Comparison of ENCODE assay signal across 10 mouse cellular contexts in genomic region chr2:6875071-6875611, GRCm38 (mm10).
DNase-seq lines count a peak whose midpoint lies in the region; ATAC-seq and TF ChIP-seq lines count a peak whose summit lies in the region.
"Had no signal": no experiment of that assay in that cellular context is flagged by ENCODE, and none has a peak within 500 bp of the region (broad histone marks: within the 10 kb centered on the region; RNA-seq: fewer than 3 reads in every experiment).

No protein-coding gene starts in this region.

- H3K4me1 ChIP-seq in forebrain, embryonic 16.5 days (replicated peaks; ENCODE audit: control insufficient read depth, insufficient read depth, low read length): peaks cover 32% of the 10 kb centered on the region
- peaks cover 36% of the 10 kb centered on the region for H3K4me1 ChIP-seq in midbrain, embryonic 16.5 days (ENCODE audit: control insufficient read depth, insufficient read depth, low read length)

- peak overlapping the region; percentile 69 for H3K4me2 ChIP-seq in forebrain, embryonic 16.5 days (ENCODE audit: low read length)
- peak overlapping the region; percentile 51 for H3K4me2 ChIP-seq in midbrain, embryonic 16.5 days (ENCODE audit: low read length)

- peak overlapping the region; percentile 18 for H3K4me3 ChIP-seq in left cerebral cortex, adult 2 months
- peak overlapping the region; percentile 34 for H3K4me3 ChIP-seq in forebrain, embryonic 16.5 days (replicated peaks; ENCODE audit: low read length)
- H3K4me3 ChIP-seq in midbrain, embryonic 16.5 days (ENCODE audit: low read depth, low read length): 0 out of 2 replicates have a peak overlapping the region, but pooled peaks have one; percentile 7

- DNase-seq in left cerebral cortex, adult 2 months (ENCODE audit: extremely low spot score in 1 of 2, low spot score in 2 of 2): no peak
- no peak for DNase-seq in left cerebral cortex, adult 11 months (ENCODE audit: low spot score)
- DNase-seq in cerebellum, postnatal 25 days: peak; percentile 52 to 58
- no peak for DNase-seq in liver
- no peak for DNase-seq in lung, postnatal 36 days
- no peak for DNase-seq in gastrocnemius, postnatal 4 days (ENCODE audit: low spot score in 2 of 2)
- DNase-seq: kidney, postnatal 36 days had no signal

- 4% methylated on average over 11 of the region's 11 CpGs for WGBS in forebrain, embryonic 16.5 days
- WGBS in midbrain, embryonic 16.5 days: 7% methylated on average over 11 of the region's 11 CpGs

- H3K9me3 ChIP-seq in forebrain, embryonic 16.5 days (ENCODE audit: control insufficient read depth, low read length): no peaks in the 10 kb centered on the region
- no peaks in the 10 kb centered on the region for H3K9me3 ChIP-seq in midbrain, embryonic 16.5 days (replicated peaks; ENCODE audit: control insufficient read depth, low read length, poor library complexity, severe bottlenecking)

- no peaks in the 10 kb centered on the region for H3K36me3 ChIP-seq in forebrain, embryonic 16.5 days (ENCODE audit: control insufficient read depth, insufficient read depth)
- no peaks in the 10 kb centered on the region for H3K36me3 ChIP-seq in midbrain, embryonic 16.5 days (ENCODE audit: control insufficient read depth, insufficient read depth, low read length)

- no peaks in the 10 kb centered on the region for H3K27me3 ChIP-seq in forebrain, embryonic 16.5 days (replicated peaks; ENCODE audit: control insufficient read depth, insufficient read depth, low read length)
- no peaks in the 10 kb centered on the region for H3K27me3 ChIP-seq in midbrain, embryonic 16.5 days (ENCODE audit: control insufficient read depth, insufficient read depth, low read depth, low read length)

- TF ChIP-seq CTCF in left cerebral cortex, adult 2 months (IDR thresholded peaks at IDR 0.05): no peak

- ATAC-seq in forebrain, embryonic 16.5 days: peak; percentile 57; the same call in 1 of the 2 replicates
- no peak for ATAC-seq in midbrain, embryonic 16.5 days

- H3K27ac ChIP-seq in left cerebral cortex, adult 2 months: peak overlapping the region; percentile 96
- H3K27ac ChIP-seq in forebrain, embryonic 16.5 days (ENCODE audit: low read length): peak overlapping the region; percentile 96
- H3K27ac ChIP-seq in midbrain, embryonic 16.5 days (ENCODE audit: low read length): peak overlapping the region; percentile 75
- H3K27ac ChIP-seq: macrophage had no signal

- intact Hi-C loops in left cerebral cortex, adult 2 months (cut with DNase I): loop anchor here (5.0 to 10.0 kb wide), 2 partner anchors 37 to 150 kb away; no protein-coding TSS in a partner anchor

- peak overlapping the region; percentile 66 for H3K9ac ChIP-seq in forebrain, embryonic 16.5 days (replicated peaks; ENCODE audit: low read depth, low read length)
- peak overlapping the region; percentile 44 for H3K9ac ChIP-seq in midbrain, embryonic 16.5 days (ENCODE audit: low read depth, low read length)

Comparison
In these comparisons a context has a peak if more than half of its experiments do, and no peak if none do; other contexts are left out.
1. DNase-seq: peak in cerebellum, postnatal 25 days (2 of 2); none in left cerebral cortex, adult 2 months (0 of 2), left cerebral cortex, adult 11 months (single experiment), liver (single experiment), lung, postnatal 36 days (single experiment) and gastrocnemius, postnatal 4 days (0 of 2).
2. Peak in every context shown above with its lines, with median percentiles within 50 percentile points of each other: H3K27ac ChIP-seq and H3K4me3 ChIP-seq.